Mouse (Mus musculus): ENCODE measurements around the gene Tmem163. TPM values are rescaled to one million over a fixed set of nuclear protein-coding genes. Genes with fewer than 3 reads are reported as not detected.

Tmem163 gene
- polyA plus RNA-seq, 1 experiment from 2014 or later: 23.4 TPM

DNA sequence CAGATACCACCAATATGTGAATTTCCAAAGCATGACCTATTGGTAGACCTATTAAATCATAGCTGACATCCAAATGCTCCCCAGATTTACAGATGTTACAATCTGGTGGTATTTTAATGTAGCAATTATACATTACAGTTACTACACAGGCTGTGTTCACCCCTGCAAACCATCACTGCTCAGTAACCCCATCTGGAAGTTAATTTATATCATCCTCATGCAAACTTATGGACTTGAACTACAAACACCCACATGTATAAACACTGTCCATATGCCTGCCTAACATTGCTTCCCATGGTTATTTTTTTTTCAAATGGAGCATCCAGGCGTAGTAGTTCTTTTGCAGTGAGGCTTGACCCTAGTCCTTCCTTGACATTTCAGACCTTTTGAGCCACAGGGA lies 238.3 kb downstream of the Tmem163 start:
- Histone ChIP-seq H3K4me2 (ENCODE audit: low read depth, low read length, severe bottlenecking) (no peak overlapping the region), H3K9ac (ENCODE audit: low read length) (no peak overlapping the region), H3K36me3 (ENCODE audit: control insufficient read depth, insufficient read depth, low read length) (no peaks in the 10 kb centered on the region), H3K4me1 (replicated peaks; ENCODE audit: control insufficient read depth, insufficient read depth, low read length) (peaks cover 19% of the 10 kb centered on the region), H3K27ac (ENCODE audit: low read depth, low read length) (no peak overlapping the region), H3K27me3 (ENCODE audit: control insufficient read depth, insufficient read depth, low read length) (no peaks in the 10 kb centered on the region), H3K9me3 (ENCODE audit: control insufficient read depth, low read length) (no peaks in the 10 kb centered on the region), H3K4me3 (ENCODE audit: low read depth, low read length) (no peak overlapping the region)
- ATAC-seq (replicated peaks; ENCODE audit: low FRiP score) (no peak), DNase-seq (ENCODE audit: low spot score) (no peak)
- WGBS: 78% methylated on average over 1 of the region's 1 CpGs

DNA sequence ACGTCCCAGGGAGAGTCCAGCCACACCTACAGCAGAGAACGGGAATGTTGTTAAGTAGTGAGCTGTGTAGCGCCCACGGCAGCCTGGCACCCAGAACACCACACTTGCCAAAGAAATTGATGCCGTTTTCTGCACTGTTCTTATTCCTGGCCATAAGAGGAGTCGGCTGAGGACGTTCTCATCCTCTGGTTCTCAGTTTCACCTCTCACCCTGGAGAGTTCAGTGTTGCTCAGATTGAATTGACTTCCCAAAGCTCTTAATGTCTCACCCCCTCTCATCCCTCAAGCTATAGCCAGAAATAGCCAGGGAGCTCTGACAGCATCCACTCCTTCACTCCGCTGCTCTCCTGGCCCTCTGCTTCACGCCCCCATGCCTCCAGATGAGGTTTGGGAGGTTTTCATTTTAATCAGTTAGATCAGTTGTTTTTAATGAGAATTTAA lies 239.9 kb downstream of the Tmem163 start:
- no peaks in the 10 kb centered on the region for H3K27me3 ChIP-seq (ENCODE audit: control insufficient read depth, insufficient read depth, low read length)
- H3K4me3 ChIP-seq (ENCODE audit: low read depth, low read length): no peak overlapping the region
- peaks cover 15% of the 10 kb centered on the region for H3K4me1 ChIP-seq (replicated peaks; ENCODE audit: control insufficient read depth, insufficient read depth, low read length)
- no peak overlapping the region for H3K4me2 ChIP-seq (ENCODE audit: low read depth, low read length, severe bottlenecking)
- no peak overlapping the region for H3K27ac ChIP-seq (ENCODE audit: low read depth, low read length)
- H3K36me3 ChIP-seq (ENCODE audit: control insufficient read depth, insufficient read depth, low read length): no peaks in the 10 kb centered on the region
- no peak for DNase-seq (ENCODE audit: low spot score)
- no peak overlapping the region for H3K9ac ChIP-seq (ENCODE audit: low read length)
- ATAC-seq (replicated peaks; ENCODE audit: low FRiP score): no peak
- 84% methylated on average over 9 of the region's 9 CpGs for WGBS
- no peaks in the 10 kb centered on the region for H3K9me3 ChIP-seq (ENCODE audit: control insufficient read depth, low read length)

DNA sequence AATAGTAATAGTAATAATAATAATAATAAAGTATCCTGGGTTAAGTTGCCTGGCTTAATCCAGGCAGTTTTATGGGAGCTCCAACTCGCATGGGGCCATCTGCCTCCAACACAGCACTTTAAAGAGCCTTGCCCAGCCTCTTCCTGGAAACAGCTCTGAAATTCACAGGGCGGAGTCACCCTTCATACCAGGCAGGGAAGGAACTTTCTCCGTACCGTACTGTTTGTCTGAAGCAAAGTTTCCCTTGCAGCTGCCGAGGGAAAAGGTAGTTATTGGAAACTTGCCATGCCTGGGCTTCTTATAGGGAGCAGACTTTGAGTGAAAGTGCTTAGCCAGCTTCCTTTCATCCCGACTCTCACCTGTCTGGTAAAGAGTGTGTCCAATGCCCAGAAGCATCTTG lies 242.3 kb downstream of the Tmem163 start:
- no peak for DNase-seq (ENCODE audit: low spot score)
- WGBS: 86% methylated on average over 6 of the region's 6 CpGs
- H3K4me3 ChIP-seq (ENCODE audit: low read depth, low read length): no peak overlapping the region
- no peak for ATAC-seq (replicated peaks; ENCODE audit: low FRiP score)
- H3K36me3 ChIP-seq (ENCODE audit: control insufficient read depth, insufficient read depth, low read length): no peaks in the 10 kb centered on the region
- H3K4me2 ChIP-seq (ENCODE audit: low read depth, low read length, severe bottlenecking): no peak overlapping the region
- no peaks in the 10 kb centered on the region for H3K9me3 ChIP-seq (ENCODE audit: control insufficient read depth, low read length)
- H3K27ac ChIP-seq (ENCODE audit: low read depth, low read length): no peak overlapping the region
- H3K9ac ChIP-seq (ENCODE audit: low read length): no peak overlapping the region
- peaks cover 13% of the 10 kb centered on the region for H3K4me1 ChIP-seq (replicated peaks; ENCODE audit: control insufficient read depth, insufficient read depth, low read length)
- H3K27me3 ChIP-seq (ENCODE audit: control insufficient read depth, insufficient read depth, low read length): no peaks in the 10 kb centered on the region

Other genes starting within 250 kb of the Tmem163 start
- 0.23 TPM in 1 of 2 replicates, not detected in the other for gene Acmsd, start 49.9 kb upstream of the Tmem163 start, polyA plus RNA-seq (2014; fragmentation: Nextera tagmentation; extraction: Ambion mirVana)
- gene Ccnt2, start 94.6 kb upstream of the Tmem163 start, polyA plus RNA-seq (2014; fragmentation: Nextera tagmentation; extraction: Ambion mirVana): 109 and 123 TPM in 2 replicates
- gene Map3k19, start 175.5 kb upstream of the Tmem163 start, polyA plus RNA-seq (2014; fragmentation: Nextera tagmentation; extraction: Ambion mirVana): not detected in 2 replicates
- 15.4 and 17.7 TPM in 2 replicates for gene Rab3gap1, start 189.2 kb upstream of the Tmem163 start, polyA plus RNA-seq (2014; fragmentation: Nextera tagmentation; extraction: Ambion mirVana)